Mouse (Mus musculus) yolk sac, embryonic 10.5 days (tissue): ENCODE data around the gene Camk2n2.

Experiments
- DNase-seq: peaks from one replicate; pipeline ENCODE4 v3.0.0-alpha.2; 2017; ENCODE audit warnings: low spot score

Camk2n2 gene

GRCm38 (mm10) chr16:20610501-20611356, 10.4 kb downstream of the Camk2n2 start:
- DNase-seq: peak; percentile 86

GRCm38 (mm10) chr16:20604705-20605104, 16.4 kb downstream of the Camk2n2 start:
- no peak for DNase-seq

DNA sequence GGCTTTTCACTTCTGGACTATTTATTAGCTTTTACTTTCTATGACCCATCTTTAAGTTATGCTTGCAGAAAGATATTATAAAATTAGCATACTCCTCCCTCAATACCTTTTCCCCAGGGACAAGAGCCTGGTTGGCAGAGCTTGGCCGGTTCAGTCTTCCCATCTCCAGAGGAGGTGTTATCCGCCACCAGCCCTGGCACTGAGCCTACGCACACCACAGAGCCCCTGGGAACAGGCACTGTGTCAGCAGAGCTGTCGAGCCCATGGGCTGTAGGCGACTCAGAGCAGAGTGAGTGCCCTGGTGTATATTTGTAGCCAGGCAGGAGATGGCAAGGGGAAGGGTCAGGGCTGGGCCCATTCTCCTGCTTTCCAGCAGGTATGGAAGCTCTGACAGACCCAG, 20.6 kb downstream of the Camk2n2 start:
- DNase-seq: no peak

- no peak for DNase-seq
Measured at GRCm38 (mm10) chr16:20596687-20597441, 24.2 kb downstream of the Camk2n2 start.

GRCm38 (mm10) chr16:20595737-20596136, 25.4 kb downstream of the Camk2n2 start:
- DNase-seq: no peak

DNA sequence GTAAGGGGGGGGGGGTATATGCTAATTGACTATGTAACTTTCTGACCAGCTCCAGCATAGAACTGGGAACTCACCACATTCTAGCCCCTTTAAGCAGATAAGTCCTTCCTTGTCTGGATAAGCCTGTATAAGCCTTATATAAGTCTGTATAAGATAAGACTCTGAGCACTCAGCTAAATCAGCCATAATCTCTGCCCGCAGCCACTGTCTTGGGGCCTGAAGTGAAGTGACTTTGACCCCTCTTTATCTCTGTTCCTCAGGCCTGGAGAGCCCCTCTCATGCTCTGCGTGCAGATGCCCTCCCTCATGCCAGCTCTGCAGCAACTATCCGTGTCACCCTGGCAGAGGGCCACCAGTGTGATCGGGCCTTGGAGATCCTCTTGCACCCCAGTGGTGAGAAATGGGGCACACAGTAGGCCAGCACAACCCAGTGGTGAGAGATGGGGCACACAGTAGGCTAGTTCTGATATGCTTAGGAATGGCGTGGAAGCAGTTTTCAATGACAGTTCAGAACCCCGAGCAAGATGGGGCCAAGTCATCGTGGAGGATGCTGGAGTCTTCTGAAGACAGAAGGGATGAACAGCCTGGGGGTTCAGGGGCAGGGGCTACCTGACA, 25.9 kb downstream of the Camk2n2 start:
- DNase-seq: no peak

GRCm38 (mm10) chr16:20591076-20591705, 29.9 kb downstream of the Camk2n2 start:
- DNase-seq: no peak

- peak; percentile 31 for DNase-seq
Measured at GRCm38 (mm10) chr16:20590680-20591038, 30.4 kb downstream of the Camk2n2 start.

DNA sequence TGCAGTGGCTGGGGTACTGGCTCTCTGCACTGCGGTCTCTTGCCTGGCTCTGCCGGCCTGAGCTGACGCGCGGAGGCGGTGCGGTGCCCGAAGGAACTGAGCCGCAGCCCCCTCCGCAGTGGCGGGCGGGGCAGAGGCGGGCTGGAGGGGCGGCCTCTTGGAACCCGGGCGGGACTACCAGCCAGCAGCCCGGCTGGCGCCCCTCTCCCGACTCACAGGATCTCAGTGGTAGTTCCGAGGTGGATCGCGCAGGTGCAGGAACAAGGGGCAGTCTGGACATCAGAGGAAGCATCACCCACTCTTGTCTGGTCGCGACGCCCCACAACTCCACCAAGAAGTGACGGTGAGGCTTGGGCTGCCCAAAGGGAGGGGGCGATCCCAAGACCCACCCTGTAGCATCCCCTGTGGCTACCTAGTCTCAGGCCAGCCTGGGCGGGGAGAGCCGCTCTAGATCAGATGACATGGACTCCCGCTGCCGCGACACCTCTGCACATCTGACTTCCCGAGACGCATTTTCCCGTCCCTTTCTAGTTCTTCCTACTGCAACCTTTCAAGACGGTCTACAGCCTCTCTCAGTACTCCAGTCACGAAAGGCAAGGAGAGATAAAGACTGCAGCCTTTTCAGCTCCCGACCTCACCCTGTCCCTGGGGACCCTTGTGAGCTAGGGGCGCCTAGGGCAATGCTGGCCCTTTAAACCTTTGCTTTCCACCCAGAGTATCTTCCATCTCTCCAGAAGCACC, 31.0 kb downstream of the Camk2n2 start:
- DNase-seq: peak; percentile 53

- no peak for DNase-seq
Measured at GRCm38 (mm10) chr16:20589366-20589938, 31.6 kb downstream of the Camk2n2 start, which contains the start of gene Vwa5b2. Gene Vwa5b2, plus strand, starts transcription at chr16:20589471.
